Mouse (Mus musculus) intestine, postnatal 0 days (tissue): ENCODE data around the gene Fam221a. TPM values are rescaled to one million over a fixed set of nuclear protein-coding genes. Genes with fewer than 3 reads are reported as not detected.

ENCODE experiments used
- ATAC-seq: fragments of 200-750 bp; cut with Nextera tagmentation; 2 replicates; pipeline ENCODE4 v1.8.0; 2017; ENCODE audit warnings: mild to moderate bottlenecking, moderate TSS enrichment, moderate library complexity
- H3K27ac ChIP-seq: fragments of 300-500 bp; sonication (generic); 2 replicates; pipeline ENCODE4 v1.5.1; 2014; ENCODE audit warnings: mild to moderate bottlenecking, low read depth, low read length, moderate library complexity
- H3K27me3 ChIP-seq: fragments of 300-500 bp; sonication (generic); replicated peaks from 2 replicates; pipeline ENCODE4 v1.6.1; 2014; ENCODE audit warnings: low read length, mixed read lengths; ENCODE audit not compliant: control insufficient read depth, insufficient read depth
- H3K36me3 ChIP-seq: fragments of 300-500 bp; sonication (generic); 2 replicates; pipeline ENCODE4 v1.6.1; 2014; ENCODE audit warnings: mild to moderate bottlenecking, moderate library complexity; ENCODE audit not compliant: control insufficient read depth, insufficient read depth
- H3K4me1 ChIP-seq: fragments of 300-500 bp; sonication (generic); replicated peaks from 2 replicates; pipeline ENCODE4 v1.6.1; 2014; ENCODE audit warnings: antibody characterized with exemption, low read length, mixed read lengths; ENCODE audit not compliant: control insufficient read depth, insufficient read depth
- H3K4me2 ChIP-seq: fragments of 300-500 bp; sonication (generic); replicated peaks from 2 replicates; pipeline ENCODE4 v1.6.1; 2014; ENCODE audit warnings: low read depth, mild to moderate bottlenecking, moderate library complexity
- H3K4me3 ChIP-seq: fragments of 300-500 bp; sonication (generic); 2 replicates; pipeline ENCODE4 v1.5.1; 2014; ENCODE audit warnings: low read depth, low read length
- H3K9ac ChIP-seq: fragments of 300-500 bp; sonication (generic); 2 replicates; pipeline ENCODE4 v1.6.1; 2014; ENCODE audit warnings: mild to moderate bottlenecking, low read depth, low read length
- H3K9me3 ChIP-seq: fragments of 300-500 bp; sonication (generic); 2 replicates; pipeline ENCODE4 v1.6.1; 2016; ENCODE audit warnings: mixed run types; ENCODE audit not compliant: control insufficient read depth
- CTCF ChIP-seq: sonication (generic); IDR thresholded peaks from 2 replicates; pipeline ENCODE4 v1.5.1; 2016; ENCODE audit warnings: low read depth, mild to moderate bottlenecking, control low read depth, antibody characterized with exemption, moderate library complexity
- WGBS: fragments of 180-500 bp; shearing (Covaris S2); extraction: QIAGEN DNeasy Blood & Tissue Kit; methylation state at CpG from one replicate; pipeline ENCODE4 v1.1.7; 2014; 5-methylcytosine and 5-hydroxymethylcytosine counted together
- polyA plus RNA-seq: library from polyadenylated mRNA; unstranded; fragments of >200 nt; fragmentation: Nextera tagmentation; extraction: Ambion mirVana; gene quantifications from 2 replicates; pipeline ENCODE4 v1.2.1, GENCODE M21; 2015

Fam221a gene
- polyA plus RNA-seq, 1 experiment from 2014 or later: 3.2 TPM

DNA sequence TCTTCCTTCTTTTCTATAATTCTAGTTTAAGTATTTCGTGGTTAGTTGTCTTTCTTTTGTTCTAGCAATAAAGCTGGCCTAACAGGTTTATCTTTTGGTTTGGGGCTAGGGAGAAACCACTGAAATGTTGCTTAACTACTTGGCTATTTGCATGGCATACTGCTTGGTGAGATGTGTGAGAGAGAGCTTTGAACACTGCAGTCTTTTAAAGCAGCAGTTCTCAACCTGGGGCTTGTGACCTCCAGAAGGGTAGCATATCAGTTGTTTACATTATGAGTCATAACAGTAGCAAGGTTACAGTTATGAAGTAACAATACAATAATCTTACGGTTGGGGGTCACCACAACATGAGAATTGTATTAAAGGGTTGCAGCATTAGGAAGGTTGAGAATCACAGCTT, 44.6 kb upstream of the Fam221a start:
- no peak overlapping the region for H3K4me3 ChIP-seq
- H3K9ac ChIP-seq: no peak overlapping the region
- no peaks in the 10 kb centered on the region for H3K27me3 ChIP-seq
- TF ChIP-seq CTCF: no peak
- no peaks in the 10 kb centered on the region for H3K9me3 ChIP-seq
- 0 out of 2 replicates have a peak, but pooled peaks cover 2% of the 10 kb centered on the region for H3K4me1 ChIP-seq
- no peak overlapping the region for H3K4me2 ChIP-seq
- H3K27ac ChIP-seq: no peak overlapping the region
- no peaks in the 10 kb centered on the region for H3K36me3 ChIP-seq
- WGBS: 19% methylated on average over 2 of the region's 2 CpGs
- ATAC-seq: no peak

DNA sequence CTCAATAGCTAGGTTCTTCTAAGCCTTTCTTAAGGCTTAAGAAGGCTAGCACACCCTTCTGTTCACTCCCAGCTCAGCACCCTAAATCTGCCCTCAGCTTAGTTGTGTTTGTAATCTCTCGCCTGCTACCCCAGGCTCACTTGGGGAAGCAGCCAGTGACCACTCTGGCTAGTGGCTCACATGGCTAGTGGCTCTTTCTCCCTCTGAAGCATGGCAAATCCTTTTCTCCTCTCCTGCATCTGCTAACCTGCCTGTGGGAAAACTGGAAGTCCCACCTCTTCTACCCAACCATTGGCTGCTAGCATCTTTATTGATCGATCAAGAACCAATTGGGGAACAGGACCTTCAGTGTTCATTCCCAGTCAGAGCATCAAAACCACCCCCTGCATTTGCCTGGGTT, 43.0 kb upstream of the Fam221a start:
- Histone ChIP-seq H3K4me3 (no peak overlapping the region), H3K9me3 (no peaks in the 10 kb centered on the region), H3K27ac (no peak overlapping the region), H3K36me3 (no peaks in the 10 kb centered on the region), H3K27me3 (no peaks in the 10 kb centered on the region), H3K4me1 (0 out of 2 replicates have a peak, but pooled peaks cover 2% of the 10 kb centered on the region), H3K4me2 (no peak overlapping the region), H3K9ac (no peak overlapping the region)
- ATAC-seq: no peak
- WGBS: 74% methylated on average over 2 of the region's 2 CpGs
- TF ChIP-seq CTCF: no peak

DNA sequence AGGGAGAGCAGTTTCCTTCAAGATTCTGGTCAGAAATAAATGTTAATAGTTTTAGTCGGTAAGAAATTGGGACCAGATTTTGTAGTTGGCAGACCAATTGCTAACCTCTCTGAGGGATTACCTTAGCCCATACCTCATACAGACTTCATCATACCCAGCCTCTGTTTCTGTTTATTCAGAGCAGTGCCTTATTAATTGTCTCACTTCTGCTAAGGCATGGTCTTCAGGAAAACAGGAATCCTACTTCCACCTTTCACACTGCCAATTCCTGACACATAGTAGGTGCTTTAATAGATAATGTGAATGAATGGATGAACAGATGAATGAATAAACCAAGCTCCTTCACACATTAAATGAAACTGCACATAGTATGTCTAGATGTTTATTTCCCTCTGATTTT, 42.2 kb upstream of the Fam221a start:
- Histone ChIP-seq H3K36me3 (no peaks in the 10 kb centered on the region), H3K4me2 (no peak overlapping the region), H3K4me1 (0 out of 2 replicates have a peak, but pooled peaks cover 2% of the 10 kb centered on the region), H3K9ac (no peak overlapping the region), H3K4me3 (no peak overlapping the region), H3K27me3 (no peaks in the 10 kb centered on the region), H3K9me3 (no peaks in the 10 kb centered on the region), H3K27ac (no peak overlapping the region)
- TF ChIP-seq CTCF: no peak
- no peak for ATAC-seq
- 86% methylated on average over 1 of the region's 1 CpGs for WGBS

DNA sequence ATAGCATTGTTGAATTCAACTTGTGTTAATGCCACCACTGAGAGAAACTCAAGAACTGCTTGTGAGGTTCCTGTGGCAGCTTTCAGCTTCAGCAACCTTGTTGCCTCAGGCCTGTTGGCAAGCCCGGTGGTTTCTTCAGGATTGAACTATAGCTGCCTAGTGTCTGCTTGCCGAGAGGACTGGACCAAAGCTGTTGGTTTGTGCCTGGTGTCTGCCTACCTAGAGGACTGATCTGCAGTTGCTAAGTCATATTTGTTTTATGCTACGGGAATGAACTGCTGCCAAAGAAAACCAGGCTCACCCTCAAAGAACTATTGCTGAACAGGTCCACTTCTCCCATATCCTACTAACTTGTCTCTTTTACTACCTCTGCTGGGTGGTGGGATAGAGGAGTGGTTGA, 40.7 kb upstream of the Fam221a start:
- 90% methylated on average over 3 of the region's 3 CpGs for WGBS

DNA sequence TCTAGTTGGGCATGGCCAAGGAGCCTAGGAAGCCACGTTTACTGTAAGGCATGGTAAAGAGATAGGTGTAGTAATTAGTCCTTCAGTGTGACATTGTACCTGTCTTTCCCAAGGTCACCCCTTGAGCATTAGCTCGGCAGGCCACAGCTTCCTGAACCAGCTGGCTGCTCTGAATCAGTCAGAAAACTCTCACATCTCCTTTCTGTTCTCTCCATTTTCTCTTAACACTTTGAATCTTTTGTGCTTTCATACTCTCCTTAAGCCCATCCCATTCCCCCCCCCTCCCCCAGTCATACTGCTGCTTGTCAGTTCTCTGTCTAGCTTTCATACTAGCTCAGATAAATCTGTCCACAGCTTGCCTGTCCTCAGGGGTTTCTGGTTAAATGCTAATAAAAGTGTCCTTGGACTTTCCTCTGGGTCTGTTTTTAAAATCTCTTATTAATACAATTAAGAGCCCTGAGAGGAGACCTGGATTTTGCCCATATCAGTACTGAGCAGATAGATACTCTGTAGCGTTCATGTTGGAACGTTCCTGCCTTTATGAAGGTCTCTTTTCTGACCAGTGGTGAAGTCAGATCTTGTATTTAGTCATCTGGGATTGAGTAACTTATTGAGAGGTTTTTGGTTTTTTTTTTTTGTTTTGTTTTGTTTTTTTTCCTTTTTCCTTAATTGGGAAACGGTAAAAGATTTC, 36.0 kb upstream of the Fam221a start:
- Histone ChIP-seq H3K27ac (no peak overlapping the region), H3K36me3 (peaks cover 4% of the 10 kb centered on the region; the same call in 1 of the 2 replicates), H3K4me1 (no peaks in the 10 kb centered on the region), H3K9me3 (no peaks in the 10 kb centered on the region), H3K27me3 (no peaks in the 10 kb centered on the region), H3K4me3 (no peak overlapping the region), H3K9ac (no peak overlapping the region), H3K4me2 (no peak overlapping the region)
- no peak for TF ChIP-seq CTCF
- 56% methylated on average over 5 of the region's 5 CpGs for WGBS
- ATAC-seq: no peak

More for the DNA sequence above, 40.7 kb upstream of the Fam221a start:
- H3K9me3 ChIP-seq: no peaks in the 10 kb centered on the region
- 0 out of 2 replicates have a peak, but pooled peaks cover 2% of the 10 kb centered on the region for H3K4me1 ChIP-seq
- ATAC-seq: no peak
- no peak for TF ChIP-seq CTCF
- no peak overlapping the region for H3K9ac ChIP-seq
- no peak overlapping the region for H3K4me2 ChIP-seq
- no peak overlapping the region for H3K4me3 ChIP-seq
- no peak overlapping the region for H3K27ac ChIP-seq
- no peaks in the 10 kb centered on the region for H3K27me3 ChIP-seq
- H3K36me3 ChIP-seq: no peaks in the 10 kb centered on the region

DNA sequence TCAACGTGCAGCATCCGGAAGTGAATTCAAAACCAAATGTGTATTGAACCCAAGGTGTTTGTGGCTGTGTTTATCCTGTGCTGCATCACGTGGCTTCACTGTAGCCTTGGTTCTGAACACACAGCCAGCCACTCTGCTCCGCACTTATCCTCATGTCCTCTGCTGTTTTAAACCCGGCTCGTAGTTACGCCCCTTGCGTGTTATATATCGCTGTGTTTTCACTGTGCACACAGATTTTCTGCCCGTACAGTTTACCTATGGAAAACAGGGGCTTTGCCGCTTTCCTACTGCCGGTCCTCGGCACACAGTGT, 35.5 kb upstream of the Fam221a start:
- Histone ChIP-seq H3K4me2 (no peak overlapping the region), H3K4me1 (no peaks in the 10 kb centered on the region), H3K27ac (no peak overlapping the region), H3K27me3 (no peaks in the 10 kb centered on the region), H3K36me3 (peaks cover 4% of the 10 kb centered on the region; the same call in 1 of the 2 replicates), H3K9me3 (no peaks in the 10 kb centered on the region), H3K4me3 (no peak overlapping the region), H3K9ac (no peak overlapping the region)
- no peak for ATAC-seq
- WGBS: 56% methylated on average over 13 of the region's 13 CpGs
- no peak for TF ChIP-seq CTCF
